Mouse (Mus musculus) midbrain, embryonic 16.5 days (tissue): ENCODE measurements around the gene Sfxn4. TPM values are rescaled to one million over a fixed set of nuclear protein-coding genes. Genes with fewer than 3 reads are reported as not detected.
"Not testable (repeated sequence)": the region's sequence is repeated elsewhere in the genome, so short reads cannot be mapped to it uniquely, and the experiment has no call there.

Source experiments
- ATAC-seq: fragments of 200-750 bp; cut with Nextera tagmentation; 2 replicates; pipeline ENCODE4 v1.8.0; 2017; ENCODE audit warnings: moderate TSS enrichment
- H3K27ac ChIP-seq: fragments of 300-500 bp; sonication (generic); 2 replicates; pipeline ENCODE4 v1.5.1; 2014; ENCODE audit warnings: mild to moderate bottlenecking, low read length, mixed read lengths
- H3K27me3 ChIP-seq: fragments of 300-500 bp; sonication (generic); 2 replicates; pipeline ENCODE4 v1.6.1; 2014; ENCODE audit warnings: low read depth, low read length, mixed read lengths; ENCODE audit not compliant: control insufficient read depth, insufficient read depth
- H3K36me3 ChIP-seq: fragments of 300-500 bp; sonication (generic); 2 replicates; pipeline ENCODE4 v1.6.1; 2014; ENCODE audit warnings: mild to moderate bottlenecking, low read length, moderate library complexity, mixed read lengths; ENCODE audit not compliant: control insufficient read depth, insufficient read depth
- H3K4me1 ChIP-seq: fragments of 300-500 bp; sonication (generic); 2 replicates; pipeline ENCODE4 v1.6.1; 2014; ENCODE audit warnings: mild to moderate bottlenecking, low read length, mixed read lengths; ENCODE audit not compliant: control insufficient read depth, insufficient read depth
- H3K4me2 ChIP-seq: fragments of 300-500 bp; sonication (generic); 2 replicates; pipeline ENCODE4 v1.6.1; 2014; ENCODE audit warnings: mild to moderate bottlenecking, low read length, mixed read lengths
- H3K4me3 ChIP-seq: fragments of 300-500 bp; sonication (generic); 2 replicates; pipeline ENCODE4 v1.5.1; 2014; ENCODE audit warnings: low read depth, mild to moderate bottlenecking, low read length, moderate library complexity, mixed read lengths
- H3K9ac ChIP-seq: fragments of 300-500 bp; sonication (generic); 2 replicates; pipeline ENCODE4 v1.6.1; 2014; ENCODE audit warnings: low read depth, low read length, mixed read lengths
- H3K9me3 ChIP-seq: fragments of 300-500 bp; sonication (generic); replicated peaks from 2 replicates; pipeline ENCODE4 v1.6.1; 2014; ENCODE audit warnings: mild to moderate bottlenecking, low read length, mixed read lengths; ENCODE audit not compliant: control insufficient read depth, poor library complexity, severe bottlenecking
- WGBS: fragments of 180-500 bp; shearing (Covaris S2); extraction: QIAGEN DNeasy Blood & Tissue Kit; methylation state at CpG from one replicate; pipeline ENCODE4 v1.1.7; 2014; 5-methylcytosine and 5-hydroxymethylcytosine counted together
- polyA plus RNA-seq: library from polyadenylated mRNA; unstranded; fragments of >200 nt; fragmentation: Nextera tagmentation; extraction: Ambion mirVana; gene quantifications from 2 replicates; pipeline ENCODE4 v1.2.1, GENCODE M21; 2015

Sfxn4 gene
- polyA plus RNA-seq, 1 experiment from 2014 or later: 11.7 TPM

DNA sequence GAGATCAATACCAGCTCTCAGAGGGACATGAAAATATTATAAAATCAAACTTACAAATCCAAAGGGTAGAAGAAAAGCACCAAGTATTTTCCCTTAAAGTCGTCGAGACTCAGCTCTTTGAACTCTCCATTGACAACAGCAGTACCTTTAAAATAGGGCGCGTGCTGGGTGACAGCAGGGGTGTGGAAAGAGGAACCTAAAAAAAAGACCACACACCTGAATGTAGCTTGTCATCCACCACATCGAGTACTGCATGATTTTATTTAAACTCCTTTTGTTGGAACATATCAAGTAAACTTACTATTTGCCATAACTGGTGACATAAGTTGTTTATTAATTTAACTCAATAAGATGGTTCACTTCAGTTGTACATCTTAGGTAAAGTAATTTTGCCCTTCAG is 10.1 kb upstream of the Sfxn4 start:
- Histone ChIP-seq H3K27me3 (no peaks in the 10 kb centered on the region), H3K9me3 (no peaks in the 10 kb centered on the region), H3K4me3 (no peak overlapping the region), H3K27ac (no peak overlapping the region), H3K9ac (no peak overlapping the region), H3K4me2 (no peak overlapping the region), H3K36me3 (peaks cover 3% of the 10 kb centered on the region; the same call in 1 of the 2 replicates), H3K4me1 (peaks cover 4% of the 10 kb centered on the region; the same call in 1 of the 2 replicates)
- 88% methylated on average over 5 of the region's 5 CpGs for WGBS
- no peak for ATAC-seq

DNA sequence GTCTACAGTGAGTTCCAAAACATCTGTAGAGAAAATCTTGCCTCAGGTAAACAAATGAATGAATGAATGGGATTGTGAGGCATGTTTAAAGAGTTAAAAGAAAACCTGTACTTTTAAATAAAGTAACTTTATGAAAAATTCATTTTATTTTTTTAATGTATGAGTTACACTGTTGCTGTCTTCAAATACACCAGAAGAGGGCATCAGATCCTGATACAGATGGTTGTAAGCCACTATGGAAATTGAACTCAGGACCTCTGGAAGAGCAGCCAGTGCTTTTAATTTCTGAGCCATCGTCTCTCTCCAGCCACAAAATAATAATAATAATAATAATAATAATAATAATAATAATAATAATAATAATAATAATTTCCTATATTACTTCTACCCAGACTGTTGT is 9.2 kb upstream of the Sfxn4 start:
- Histone ChIP-seq H3K36me3 (peaks cover 3% of the 10 kb centered on the region; the same call in 1 of the 2 replicates), H3K4me1 (peaks cover 4% of the 10 kb centered on the region; the same call in 1 of the 2 replicates), H3K27me3 (no peaks in the 10 kb centered on the region), H3K4me3 (no peak overlapping the region), H3K4me2 (no peak overlapping the region), H3K9me3 (no peaks in the 10 kb centered on the region), H3K9ac (no peak overlapping the region), H3K27ac (no peak overlapping the region)
- 84% methylated on average over 1 of the region's 1 CpGs for WGBS
- ATAC-seq: no peak

DNA sequence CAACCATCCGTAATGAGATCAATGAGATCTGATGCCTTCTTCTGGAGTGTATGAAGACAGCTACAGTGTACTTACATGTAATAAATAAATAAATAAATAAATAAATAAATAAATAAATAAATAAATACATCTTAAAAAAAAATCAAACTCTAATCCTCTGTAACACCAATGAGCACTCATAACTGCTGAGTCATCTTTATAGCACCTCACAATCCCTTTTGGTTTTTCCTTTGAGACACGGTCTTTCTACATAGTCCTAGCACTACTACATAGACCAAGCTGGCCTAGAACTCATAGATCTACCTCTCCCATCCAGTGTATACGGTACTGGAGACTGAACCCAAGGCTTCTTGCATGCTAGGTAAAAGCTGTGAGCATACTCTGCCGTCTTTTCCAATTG is 4.9 kb upstream of the Sfxn4 start:
- WGBS: 95% methylated on average over 4 of the region's 4 CpGs
- not testable (repeated sequence) for H3K4me3 ChIP-seq

DNA sequence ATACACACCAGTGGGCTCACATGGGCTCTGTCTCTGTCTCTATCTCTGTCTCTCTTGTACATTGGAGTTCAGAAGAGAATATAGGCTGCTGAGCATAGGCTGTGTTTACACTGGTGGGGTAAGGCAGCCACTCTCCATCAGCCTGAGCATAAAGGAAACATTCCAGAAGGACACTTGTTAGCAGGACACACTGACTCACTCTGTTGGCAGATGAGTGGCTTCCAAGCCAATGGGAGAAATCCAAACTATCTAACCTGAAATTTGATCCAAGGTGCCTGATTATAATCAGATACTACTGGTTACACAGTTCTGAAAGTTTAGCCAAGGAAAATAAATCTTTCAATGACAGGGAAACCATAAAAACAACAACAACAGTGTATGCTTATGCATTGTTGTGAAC is 15.5 kb downstream of the Sfxn4 start:
- no peak overlapping the region for H3K4me2 ChIP-seq

More for the DNA sequence above, 4.9 kb upstream of the Sfxn4 start:
- not testable (repeated sequence) for H3K27me3 ChIP-seq, H3K36me3 ChIP-seq, ATAC-seq, H3K4me2 ChIP-seq, H3K9ac ChIP-seq, H3K4me1 ChIP-seq, H3K9me3 ChIP-seq, H3K27ac ChIP-seq

DNA sequence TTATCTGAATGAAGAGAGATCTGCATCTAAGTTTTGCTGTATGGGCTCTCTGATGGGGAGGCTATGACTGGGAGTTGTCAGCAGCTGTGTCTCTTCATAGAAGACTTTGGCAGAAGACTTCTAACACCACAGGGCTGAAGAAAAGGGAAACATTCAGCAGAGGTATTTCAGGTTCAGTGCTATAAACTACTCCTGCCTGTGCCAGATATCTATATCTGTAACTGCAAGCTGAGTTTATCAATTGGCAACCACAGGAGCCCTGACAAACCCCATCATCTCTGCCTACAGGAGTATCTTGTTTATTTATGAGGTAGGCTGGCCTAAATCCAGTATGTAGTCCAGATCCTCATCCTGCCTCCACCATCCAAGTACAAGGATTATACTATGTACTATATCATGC is 18.0 kb downstream of the Sfxn4 start:
- Histone ChIP-seq H3K27ac (no peak overlapping the region), H3K9ac (no peak overlapping the region), H3K4me3 (no peak overlapping the region), H3K9me3 (no peaks in the 10 kb centered on the region), H3K27me3 (no peaks in the 10 kb centered on the region), H3K36me3 (peaks cover 8% of the 10 kb centered on the region), H3K4me2 (no peak overlapping the region), H3K4me1 (no peaks in the 10 kb centered on the region)
- ATAC-seq: no peak

More for the DNA sequence above, 15.5 kb downstream of the Sfxn4 start:
- no peaks in the 10 kb centered on the region for H3K9me3 ChIP-seq
- H3K4me3 ChIP-seq: no peak overlapping the region
- H3K36me3 ChIP-seq: peaks cover 5% of the 10 kb centered on the region
- no peak for ATAC-seq
- H3K9ac ChIP-seq: no peak overlapping the region
- H3K27me3 ChIP-seq: no peaks in the 10 kb centered on the region
- no peak overlapping the region for H3K27ac ChIP-seq
- no peaks in the 10 kb centered on the region for H3K4me1 ChIP-seq

DNA sequence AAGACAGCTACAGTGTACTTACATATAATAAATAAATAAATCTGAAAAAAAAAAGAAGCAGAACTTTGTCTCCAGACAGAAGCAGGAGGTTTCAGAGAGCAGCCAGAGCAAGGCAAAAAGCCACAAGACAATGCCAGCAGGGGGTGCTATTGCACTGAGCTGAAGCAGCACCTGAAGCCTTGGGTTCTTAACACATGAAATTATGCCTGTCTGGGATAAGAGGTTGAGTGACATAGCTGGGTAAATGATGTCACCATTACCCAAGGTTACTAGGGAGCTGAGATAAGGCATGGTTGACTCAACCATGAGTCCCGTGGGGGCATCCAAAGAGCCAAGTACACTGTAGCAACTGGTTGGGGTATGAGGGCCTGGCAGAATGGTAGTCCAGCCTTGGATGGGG is 23.5 kb downstream of the Sfxn4 start:
- ATAC-seq: no peak

DNA sequence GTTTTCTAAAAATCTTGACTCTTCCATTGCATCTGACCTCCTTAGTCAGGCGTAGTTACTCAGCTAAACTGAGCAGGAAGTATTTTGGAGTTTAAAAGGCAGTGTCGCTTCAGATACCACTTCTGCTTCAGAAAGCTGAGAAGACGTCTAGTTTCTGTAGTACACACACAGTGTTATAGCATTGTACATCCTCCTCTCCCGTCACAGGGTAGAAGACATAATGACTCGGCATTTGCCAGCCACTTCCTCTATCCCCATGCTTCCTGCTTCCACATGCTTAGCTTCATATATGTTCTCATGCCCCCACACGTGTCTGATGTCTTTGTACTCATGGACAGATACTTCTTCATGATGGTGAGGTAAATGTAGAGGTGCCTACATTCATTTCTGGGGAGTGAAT is 42.6 kb downstream of the Sfxn4 start:
- no peaks in the 10 kb centered on the region for H3K4me1 ChIP-seq
- WGBS: 95% methylated on average over 6 of the region's 6 CpGs
- H3K9ac ChIP-seq: no peak overlapping the region
- H3K4me3 ChIP-seq: no peak overlapping the region
- no peaks in the 10 kb centered on the region for H3K27me3 ChIP-seq
- no peak for ATAC-seq
- H3K36me3 ChIP-seq: peaks cover 19% of the 10 kb centered on the region
- no peaks in the 10 kb centered on the region for H3K9me3 ChIP-seq
- no peak overlapping the region for H3K4me2 ChIP-seq
- H3K27ac ChIP-seq: no peak overlapping the region

More for the DNA sequence above, 23.5 kb downstream of the Sfxn4 start:
- Histone ChIP-seq H3K4me1 (no peaks in the 10 kb centered on the region), H3K27me3 (no peaks in the 10 kb centered on the region), H3K9me3 (no peaks in the 10 kb centered on the region), H3K4me3 (no peak overlapping the region), H3K36me3 (peaks cover 33% of the 10 kb centered on the region), H3K27ac (no peak overlapping the region), H3K4me2 (no peak overlapping the region), H3K9ac (no peak overlapping the region)
- 64% methylated on average over 1 of the region's 1 CpGs for WGBS

DNA sequence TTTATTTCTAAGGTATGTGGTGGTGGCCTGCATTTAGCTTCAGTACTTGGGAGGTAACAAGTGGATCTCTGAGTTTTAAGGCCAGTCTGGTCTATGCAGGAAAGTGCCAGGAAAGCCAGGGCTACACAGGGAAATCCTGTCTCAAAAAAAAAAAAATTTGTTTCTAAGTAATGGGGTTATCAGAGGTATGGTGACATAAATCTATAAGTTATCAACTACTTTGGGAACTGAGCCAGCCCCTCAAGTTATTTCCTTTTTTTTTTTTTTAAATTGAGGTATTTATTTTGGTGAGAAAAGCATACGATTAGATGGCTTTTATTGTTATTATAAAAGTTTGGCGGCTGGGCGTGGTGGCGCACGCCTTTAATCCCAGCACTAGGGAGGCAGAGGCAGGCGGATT is 48.1 kb downstream of the Sfxn4 start:
- Histone ChIP-seq H3K4me1 (peaks cover 9% of the 10 kb centered on the region), H3K36me3 (peaks cover 5% of the 10 kb centered on the region), H3K9me3 (no peaks in the 10 kb centered on the region), H3K9ac (no peak overlapping the region), H3K4me3 (no peak overlapping the region), H3K4me2 (no peak overlapping the region), H3K27me3 (no peaks in the 10 kb centered on the region), H3K27ac (no peak overlapping the region)
- no peak for ATAC-seq
- 98% methylated on average over 6 of the region's 6 CpGs for WGBS

DNA sequence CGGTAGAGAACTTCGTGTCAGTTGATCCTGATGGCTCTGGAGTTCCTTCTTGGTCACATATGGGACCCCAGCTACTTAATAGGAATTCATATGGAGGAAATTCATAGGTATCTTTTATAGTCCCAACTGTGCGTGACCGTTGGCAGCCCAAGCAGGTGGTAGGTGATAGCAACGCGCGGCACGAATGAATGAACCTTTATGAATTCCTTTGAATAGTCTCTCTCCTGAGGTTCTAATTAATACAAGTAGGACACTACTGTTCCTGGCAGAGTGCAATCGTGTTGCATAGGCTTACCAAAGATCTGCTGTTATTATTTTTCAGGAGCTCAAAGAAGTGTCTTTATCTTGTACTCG is 49.3 kb downstream of the Sfxn4 start:
- H3K27ac ChIP-seq: 0 out of 2 replicates have a peak overlapping the region, but pooled peaks have one; percentile 77
- H3K36me3 ChIP-seq: peaks cover 5% of the 10 kb centered on the region
- H3K4me1 ChIP-seq: peaks cover 9% of the 10 kb centered on the region
- H3K27me3 ChIP-seq: no peaks in the 10 kb centered on the region
- WGBS: 15% methylated on average over 10 of the region's 10 CpGs
- H3K4me2 ChIP-seq: peak overlapping the region; percentile 67
- H3K9ac ChIP-seq: peak overlapping the region; percentile 80
- peak overlapping the region; percentile 63 for H3K4me3 ChIP-seq
- ATAC-seq: no peak
- no peaks in the 10 kb centered on the region for H3K9me3 ChIP-seq
